Mouse (Mus musculus) urinary bladder, postnatal 4 days (tissue): ENCODE data around the gene Strn.

Experiments
- DNase-seq, 2 experiments: peaks; one replicate each; pipeline ENCODE4 v3.0.0; 2021 to 2022; ENCODE audit warnings: low spot score in 2 of 2

The Strn gene

DNA sequence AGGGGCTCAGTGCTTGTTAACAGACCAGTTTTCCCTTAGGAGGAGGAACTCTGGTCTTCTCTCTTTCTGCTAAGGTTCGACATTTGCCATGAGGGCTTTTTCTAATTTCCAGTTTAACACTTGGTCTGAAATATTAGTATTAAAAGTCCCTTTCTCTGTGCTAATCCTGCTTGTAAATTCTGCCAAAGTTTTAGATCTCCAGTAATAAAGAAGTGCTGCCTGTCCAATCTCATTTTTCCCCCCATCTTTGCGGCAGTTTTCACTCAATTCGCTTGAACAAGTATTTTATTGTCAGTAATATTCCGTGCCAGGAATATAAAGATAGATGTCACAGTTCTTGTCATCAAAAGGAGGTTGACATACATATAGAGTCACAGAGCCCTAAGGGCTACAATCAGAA is at the start of gene Strn:
Strn (minus strand) TSS at position 101 of the 400 bp plus-strand sequence.
- DNase-seq = no peak

DNA sequence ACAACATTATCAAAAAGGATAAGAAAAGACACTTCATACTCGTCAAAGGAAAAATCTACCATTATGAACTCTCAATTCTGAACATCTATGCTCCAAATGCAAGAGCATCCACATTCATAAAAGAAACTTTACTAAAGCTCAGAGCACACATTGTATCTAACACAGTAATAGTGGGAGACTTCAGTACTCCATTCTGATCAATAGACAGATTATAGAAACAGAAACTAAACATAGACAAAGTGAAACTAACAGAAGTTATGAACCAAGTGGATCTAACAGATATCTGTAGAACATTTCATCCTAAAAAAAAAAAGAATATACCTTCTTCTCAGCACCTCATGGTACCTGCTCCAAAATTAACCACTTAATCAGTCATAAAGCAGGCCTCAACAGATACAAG is 41.8 kb upstream of the Strn start:
- no peak for DNase-seq

DNA sequence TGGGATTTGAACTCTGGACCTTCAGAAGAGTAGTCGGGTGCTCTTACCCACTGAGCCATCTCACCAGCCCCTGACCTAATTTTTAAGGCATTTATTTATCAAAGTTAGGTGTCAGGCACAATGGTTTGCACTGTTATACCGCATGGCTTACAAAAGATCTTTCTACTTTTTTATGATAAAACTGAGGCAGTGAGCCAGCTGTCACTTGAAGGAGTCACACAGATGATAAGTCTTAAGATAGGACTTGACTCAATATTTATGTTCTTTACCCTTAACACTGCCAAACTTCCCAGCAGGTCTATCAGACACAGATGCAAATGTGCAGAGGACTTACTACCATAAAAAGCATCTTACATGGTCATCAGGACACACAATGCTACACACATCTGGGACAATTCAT is 35.3 kb upstream of the Strn start:
- no peak for DNase-seq

DNA sequence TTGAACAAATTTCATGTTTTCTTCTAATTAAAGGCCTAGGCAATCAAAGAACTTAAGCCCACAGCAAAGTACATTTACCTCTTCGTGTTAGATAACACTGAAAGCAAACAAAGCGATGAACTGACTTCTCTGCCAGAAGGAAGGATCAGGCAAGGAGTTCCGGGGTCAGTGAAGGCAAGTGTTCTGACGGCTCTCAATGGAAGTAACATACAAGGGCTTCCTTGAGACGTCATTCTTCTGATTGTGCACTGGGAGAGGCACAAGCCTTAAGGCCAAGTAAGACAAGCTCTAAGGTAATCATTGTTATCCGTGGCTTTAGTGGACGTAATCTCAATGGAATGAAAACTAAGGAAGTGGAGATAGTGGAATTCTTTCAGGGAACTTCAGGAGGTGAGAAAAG is 33.9 kb upstream of the Strn start:
- DNase-seq = no peak

DNA sequence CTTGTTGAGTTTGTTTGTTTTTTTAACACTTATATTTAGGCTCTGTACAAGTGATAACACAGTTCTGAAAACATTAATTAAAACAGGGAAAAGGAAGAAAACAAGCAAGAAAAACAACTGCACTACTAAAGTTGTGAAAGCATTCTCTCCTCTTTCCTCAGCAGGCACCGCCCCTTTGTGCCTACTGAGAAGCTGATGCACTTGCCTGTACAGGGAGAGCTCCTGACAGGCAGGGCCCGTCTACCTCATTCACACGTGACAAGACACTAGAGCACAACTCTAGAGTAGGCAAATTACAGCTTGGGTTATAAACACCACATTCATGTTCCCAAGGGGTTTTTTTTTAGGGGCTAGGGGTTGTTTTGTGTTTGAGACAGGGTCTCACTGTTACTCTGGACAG is 32.3 kb upstream of the Strn start:
- no peak for DNase-seq

DNA sequence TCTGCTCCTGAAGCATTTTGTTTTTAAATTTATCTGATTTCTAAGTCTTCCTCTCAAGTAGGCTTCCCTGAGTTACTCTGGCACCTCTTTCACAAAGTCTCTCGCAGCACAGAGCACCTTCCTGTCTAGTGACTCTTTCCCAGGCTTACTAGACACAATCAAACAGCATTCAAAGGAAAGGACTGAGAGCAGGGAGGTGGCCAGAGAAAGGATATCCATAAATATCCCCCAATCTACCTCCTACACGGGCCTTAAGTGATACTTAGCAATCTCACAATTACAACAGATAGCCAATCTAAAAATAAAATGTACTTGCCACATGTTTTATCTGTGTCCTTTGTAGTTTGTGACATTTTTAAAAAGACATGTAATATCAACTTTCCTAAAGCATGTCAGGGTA is 31.9 kb upstream of the Strn start:
- no peak for DNase-seq

DNA sequence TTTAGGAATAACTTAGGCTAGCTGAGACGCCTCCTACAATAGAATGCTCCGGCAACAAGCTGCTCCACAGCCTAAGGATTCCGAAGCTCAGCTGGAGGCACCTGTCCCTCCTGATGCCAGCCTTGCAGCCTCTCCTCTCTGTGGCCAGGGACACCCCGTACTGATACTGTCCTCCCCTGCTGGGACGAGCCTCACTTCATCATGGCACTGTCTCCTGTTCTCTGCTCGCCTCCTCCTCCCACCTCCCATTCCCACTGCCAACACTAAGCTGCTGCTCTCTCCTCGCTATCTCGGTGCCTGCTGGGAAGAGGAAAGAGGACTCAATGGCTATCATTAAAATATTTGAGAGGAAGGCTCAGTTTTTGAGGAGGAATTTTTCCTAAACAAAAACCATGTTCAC is 30.6 kb upstream of the Strn start:
- DNase-seq = no peak

DNA sequence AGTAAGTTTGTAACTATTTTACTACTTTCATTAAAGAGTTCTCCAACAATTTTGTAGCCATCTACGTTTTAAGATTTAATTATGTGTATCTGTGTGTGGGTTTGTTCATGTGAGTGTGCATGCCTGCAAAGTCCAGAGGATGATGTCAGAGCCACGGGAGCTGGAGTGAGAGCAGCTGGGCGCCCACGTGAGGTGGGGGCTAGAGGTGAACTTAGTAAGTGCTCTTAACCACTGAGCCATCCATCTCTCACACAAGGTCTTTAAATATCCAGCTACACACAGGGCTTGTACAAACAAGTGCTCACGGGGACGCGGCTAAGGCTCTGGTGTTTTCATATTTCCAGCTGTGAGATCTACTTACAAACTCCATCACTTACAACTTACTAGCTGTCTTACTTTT is 29.1 kb upstream of the Strn start:
- no peak for DNase-seq

DNA sequence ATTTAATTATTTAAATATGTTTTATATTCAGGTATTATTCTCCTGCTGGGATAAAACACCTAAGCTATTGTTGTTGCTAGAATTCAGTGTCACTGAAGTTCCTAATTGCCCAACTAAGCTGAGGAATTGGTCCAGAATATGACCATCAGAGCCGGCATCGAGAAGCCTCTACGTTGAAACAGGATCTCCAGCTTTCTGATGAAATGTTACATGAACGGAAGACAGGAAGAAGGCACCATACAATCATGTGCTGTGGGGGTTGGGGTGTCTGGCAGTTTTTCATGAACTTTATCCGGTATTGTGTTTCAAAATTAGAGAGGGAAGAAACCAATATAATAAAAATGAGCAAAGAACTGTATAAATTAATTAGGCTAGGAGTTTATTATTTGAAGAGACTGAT is 26.3 kb upstream of the Strn start:
- DNase-seq = no peak

DNA sequence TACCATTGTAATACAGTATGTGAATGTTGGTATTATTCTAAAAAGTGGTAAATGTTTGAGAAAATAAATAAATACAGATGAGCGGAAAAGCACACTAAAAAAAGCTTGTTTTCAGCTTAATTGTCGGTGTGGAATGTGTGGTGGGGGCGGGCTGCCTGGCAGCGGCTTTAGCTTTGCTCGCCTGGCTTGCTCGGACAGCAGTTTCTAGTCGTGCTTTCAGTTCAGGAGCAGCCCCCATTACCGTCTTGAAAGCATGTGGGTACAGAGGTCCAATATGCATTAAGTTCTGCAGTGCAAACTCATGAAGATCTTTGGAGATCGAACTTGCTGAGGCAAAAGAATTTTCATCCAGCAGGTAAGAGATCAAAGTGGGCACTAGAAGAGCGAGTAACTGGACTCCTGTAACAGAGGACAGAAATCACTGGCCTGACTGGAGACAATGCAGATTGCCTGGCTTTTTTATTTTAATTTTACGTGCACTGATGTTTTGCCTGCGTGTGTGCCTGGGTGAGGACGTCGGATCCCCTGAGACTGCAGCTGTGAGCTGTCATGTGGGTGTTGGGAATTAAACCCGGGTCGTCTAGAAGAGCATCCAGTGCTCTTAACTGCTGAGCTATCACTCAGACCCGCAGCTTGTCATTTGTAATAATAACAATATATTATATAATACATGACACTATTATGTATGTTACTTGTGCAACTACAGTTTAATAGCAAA is 16.1 kb upstream of the Strn start:
- DNase-seq = no peak

DNA sequence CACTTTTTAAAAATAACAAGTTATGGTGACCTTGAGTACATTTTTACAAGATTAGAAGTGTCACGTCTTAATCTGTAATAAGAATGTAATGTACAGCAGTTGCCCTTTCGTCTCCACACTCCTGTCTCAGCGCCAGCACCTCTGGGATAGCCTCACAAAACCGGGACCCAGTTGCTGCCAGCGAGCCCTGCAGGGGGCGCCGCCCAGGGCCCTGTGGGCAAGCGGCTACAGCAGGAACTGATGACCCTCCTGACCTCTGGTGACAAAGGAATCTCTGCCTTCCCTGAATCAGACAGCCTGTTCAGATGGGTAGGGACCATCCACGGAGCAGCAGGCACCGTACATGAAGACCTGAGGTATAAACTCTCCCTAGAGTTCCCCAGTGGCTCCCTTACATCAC is 15.1 kb upstream of the Strn start:
- no peak for DNase-seq

DNA sequence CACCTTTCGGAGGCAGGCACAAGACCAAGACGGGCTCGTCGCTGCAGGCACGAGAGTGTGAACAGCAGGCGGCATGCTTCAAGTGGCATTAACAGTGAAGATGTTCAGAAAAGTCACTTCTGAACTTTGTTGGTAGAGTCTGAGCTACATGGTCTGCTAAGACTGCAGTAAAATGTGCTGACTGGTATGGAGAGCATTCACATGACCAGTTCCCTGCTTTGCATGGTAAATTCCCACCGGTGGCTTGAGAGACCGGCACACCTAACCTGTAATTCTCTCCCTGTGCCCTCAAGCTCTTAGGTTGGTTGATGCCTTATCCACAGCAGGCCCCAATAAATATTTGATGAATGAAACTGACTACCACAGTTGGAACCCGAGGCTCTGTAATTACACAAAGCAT is 11.4 kb upstream of the Strn start:
- no peak for DNase-seq

DNA sequence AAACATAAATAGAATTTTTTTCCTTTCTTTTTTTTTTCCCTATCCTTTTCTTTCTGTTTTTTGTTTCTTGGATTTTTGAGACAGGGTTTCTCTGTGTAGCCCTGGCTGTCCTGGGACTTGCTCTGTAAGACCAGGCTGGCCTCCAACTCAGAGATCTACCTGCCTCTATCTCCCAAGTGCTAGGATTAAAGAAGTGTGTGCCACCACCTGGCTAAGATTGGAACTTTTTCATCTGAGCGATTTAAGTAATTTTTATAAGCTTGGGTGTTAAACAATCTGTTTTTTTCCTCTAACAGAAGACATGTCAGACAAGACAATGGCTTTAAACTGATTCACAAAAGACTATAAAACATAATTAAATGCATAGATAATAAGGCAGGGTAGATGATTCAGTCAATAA is 1.4 kb upstream of the Strn start:
- no peak for DNase-seq

DNA sequence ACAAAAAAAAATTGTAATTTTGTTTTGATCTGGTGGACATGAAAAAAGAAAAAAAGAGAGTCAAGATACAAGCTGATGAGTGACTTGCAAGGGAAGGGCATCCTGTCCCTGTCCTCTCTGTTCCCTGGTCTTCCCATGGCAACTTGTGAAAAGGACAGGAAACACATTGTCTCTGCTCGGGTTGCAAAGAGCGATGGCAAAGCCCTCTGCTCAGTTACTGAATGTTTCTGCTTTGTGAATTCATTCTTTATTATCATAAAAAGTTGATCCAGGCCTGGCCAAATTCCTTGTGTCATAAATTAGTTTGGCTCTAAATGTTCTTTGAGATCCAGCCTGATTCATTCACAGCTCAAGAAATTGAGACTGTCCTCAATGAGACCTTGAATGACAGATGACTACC is 775 bp upstream of the Strn start:
- no peak for DNase-seq

DNA sequence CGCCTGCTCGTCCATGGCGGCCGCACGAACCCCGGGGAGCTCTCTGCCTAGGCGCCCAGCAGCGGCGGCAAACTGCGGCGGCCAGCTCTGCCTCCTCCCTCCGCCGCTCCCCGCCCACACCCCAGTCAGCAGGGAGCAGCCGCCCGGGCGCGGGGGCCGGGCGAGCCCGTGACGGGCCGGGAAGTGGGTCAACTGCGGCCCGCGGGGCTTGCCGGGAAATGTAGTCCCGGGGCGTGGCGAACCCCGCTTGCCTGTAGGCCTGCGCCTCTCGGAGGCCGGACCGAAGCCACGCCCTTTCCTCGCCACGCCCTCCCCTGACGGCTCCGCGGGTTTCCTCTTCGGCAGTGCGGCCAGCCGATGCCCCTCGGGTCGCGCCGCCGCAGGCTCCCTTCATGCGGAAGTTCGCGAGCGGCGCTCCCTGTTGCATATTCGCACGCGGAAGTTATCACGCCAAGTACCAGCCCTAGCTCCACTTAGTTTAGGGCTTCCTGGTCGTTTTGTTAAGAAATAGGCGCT is 465 bp downstream of the Strn start:
- peak; percentile 99 to 100 for DNase-seq

DNA sequence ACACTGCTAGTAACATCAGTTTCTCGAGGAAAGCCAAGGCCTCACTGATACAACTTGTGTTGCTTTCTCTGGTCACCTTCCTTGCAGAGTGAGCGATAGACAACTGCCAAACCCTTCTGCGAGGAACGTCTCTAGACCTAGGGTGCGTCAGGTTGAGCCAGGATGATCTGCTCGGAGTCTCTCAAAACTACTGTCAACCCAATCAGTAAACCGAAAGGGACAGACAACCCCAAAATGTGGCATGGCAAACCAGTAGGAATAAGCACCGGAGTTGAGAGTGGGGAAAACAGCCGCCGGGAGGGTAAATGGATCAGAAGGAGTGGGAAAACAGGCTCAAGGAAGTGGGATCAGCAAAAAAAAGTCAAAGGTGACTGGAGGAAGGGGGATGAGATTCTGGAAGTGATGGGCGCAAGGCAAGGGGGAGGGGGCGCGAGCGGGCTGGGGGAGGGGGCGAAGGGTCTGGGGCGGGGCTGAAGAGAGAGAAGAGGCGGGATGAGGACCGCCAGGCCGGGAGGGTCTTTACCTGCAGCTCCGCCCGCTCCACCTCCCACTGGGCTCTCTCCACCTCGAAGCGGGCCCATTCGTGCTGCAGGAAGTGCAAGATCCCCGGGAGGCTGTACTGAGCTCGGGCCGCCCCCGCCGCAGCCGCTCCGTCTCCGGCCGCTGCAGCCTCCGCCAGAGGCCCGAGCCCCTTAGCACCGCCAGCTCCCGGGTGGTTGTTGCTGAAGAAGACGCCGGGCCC is 1.1 kb downstream of the Strn start:
- no peak for DNase-seq

DNA sequence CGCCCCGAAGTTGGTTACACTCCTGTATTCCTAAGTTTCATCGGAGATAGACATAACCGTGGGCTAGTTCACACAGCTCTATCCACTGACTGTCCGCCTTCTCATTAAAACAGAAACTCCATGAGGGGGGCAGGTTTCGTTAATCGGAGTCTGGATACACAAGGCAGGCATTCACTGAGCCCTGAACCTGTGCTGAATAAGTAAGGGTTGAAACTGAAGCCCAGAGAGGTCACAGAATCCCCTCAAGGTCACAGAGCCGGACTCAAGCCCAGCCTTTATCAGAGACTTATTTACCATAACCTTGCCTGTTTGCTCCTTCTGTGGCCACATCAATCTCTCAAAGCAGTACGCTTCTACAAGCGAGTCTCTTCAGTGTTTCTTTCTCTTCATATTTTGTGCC is 2.2 kb downstream of the Strn start:
- DNase-seq = no peak

DNA sequence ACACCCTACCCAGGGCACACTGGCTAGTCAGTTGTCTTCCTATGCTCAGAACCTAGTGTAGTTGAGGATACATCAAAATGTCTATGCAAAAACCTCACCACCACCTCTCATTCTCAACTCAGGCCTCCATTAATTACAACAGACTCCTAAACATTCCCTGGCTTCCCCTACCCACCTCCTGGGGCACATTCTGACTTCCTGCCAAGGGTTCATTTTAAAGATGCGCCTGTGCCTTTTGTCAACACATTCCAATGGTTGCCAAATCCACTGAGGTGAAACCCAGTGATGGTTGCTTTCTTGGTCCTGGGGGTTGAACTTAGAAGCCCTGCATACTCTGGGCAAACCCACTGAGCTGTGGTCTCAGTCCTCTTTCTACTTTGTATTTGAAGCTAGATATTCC is 4.9 kb downstream of the Strn start:
- DNase-seq = no peak

DNA sequence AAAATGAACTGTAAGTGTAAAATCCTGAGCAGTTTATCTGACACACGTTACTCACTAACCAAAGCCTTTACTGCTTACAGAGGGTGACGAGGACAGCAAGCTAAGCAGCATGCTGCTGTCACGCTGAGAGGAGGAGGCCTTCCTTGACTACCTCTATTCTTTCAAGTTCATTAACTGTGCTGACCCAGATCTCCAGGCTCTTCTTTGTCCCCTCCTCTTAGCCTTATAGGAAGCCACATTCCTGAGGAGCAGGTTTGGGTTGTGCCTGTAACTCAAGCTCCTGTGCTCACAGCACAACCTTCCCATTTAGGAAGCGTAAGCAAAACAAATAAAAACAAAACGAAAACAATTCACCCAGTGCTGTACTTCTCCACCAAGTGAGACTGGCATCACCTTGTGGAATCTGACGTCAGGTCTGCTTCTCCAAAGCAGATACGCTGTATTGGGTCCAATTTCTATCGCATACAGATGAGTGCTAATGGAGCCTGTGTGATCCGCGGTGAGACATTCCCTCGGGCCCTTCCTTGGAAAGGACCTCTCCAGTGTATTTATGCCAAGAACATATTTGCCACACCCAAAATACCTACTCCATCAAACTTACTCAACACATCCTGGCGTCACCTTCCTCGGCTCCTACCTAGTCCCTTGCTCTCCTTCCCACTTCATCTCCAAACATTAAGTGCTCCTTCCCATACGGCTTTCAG is 10.1 kb downstream of the Strn start:
- no peak for DNase-seq

DNA sequence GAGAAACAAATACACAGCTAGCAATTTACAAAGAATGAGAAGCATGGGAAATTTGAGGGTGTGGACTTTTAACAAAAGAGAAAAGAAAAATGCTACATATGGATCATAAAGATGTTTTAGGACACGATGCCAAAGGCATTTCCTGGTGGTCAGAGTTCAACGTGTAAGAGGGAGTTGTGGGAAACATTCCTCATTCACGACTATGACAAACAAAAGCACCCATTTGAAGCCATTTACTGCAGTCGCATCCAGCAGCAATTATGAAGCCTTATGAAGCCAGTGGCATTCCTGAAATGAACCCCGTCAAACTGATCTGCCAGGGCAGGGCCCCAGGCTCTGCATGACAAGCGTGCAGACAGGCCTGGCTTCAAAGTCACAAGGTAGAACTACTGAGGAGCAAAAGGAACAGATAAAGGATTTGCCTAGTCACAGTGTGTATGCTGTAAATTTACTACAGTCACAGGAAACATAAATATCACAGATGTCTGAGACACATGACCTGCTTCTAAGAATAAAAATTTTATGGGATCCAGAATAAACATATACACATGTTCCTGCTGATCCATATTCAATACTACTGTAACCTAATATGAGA is 12.4 kb downstream of the Strn start:
- DNase-seq = no peak

DNA sequence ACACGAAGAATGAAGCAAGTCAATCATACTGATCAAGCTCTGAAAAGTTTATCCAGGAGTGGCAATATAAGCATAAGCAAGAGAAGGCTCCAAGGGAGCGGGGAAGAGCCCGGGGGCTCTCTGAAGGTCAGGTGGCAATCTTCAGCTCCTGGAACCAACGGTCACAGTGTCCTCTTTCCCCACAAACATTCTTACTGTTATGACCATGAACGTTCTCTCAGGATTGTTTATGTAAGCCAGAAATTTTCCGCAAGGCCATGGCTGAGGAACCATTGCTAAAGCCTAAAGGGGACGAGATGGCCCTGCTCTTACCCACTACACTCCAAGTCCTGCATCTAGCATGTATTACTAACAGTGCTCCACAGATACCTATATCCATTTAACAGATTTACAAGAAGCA is 15.3 kb downstream of the Strn start:
- no peak for DNase-seq

DNA sequence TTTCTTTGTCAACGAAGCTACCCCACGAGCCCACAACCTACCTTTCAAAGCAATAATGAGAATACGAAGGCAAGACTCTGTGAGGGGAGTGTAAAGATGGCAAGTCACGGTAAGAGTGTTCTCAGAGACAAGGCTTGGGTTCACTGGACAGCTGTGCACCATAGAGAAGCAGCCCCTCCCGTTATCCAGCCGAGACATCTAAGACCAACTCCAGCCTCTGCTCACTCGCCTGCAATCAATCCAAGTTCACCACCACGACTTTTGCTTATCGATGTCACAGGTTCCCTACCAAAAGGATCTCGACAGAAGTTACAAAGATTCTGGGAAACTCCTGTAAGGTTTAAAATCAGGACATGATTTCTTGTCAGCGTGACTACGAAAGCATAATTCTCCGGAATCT is 17.9 kb downstream of the Strn start:
- DNase-seq = no peak
